Mouse (Mus musculus) urinary bladder, postnatal 0 days (tissue): ENCODE results near the gene Ifnar2. TPM values are rescaled to one million over a fixed set of nuclear protein-coding genes. Genes with fewer than 3 reads are reported as not detected.

Source experiments
- polyA plus RNA-seq: library from polyadenylated mRNA; unstranded; fragments of >200 nt; fragmentation: Nextera tagmentation; extraction: Ambion mirVana; gene quantifications from 2 replicates; pipeline ENCODE4 v1.2.1, GENCODE M21; 2015

The Ifnar2 gene
- polyA plus RNA-seq = 60.6 and 68.5 TPM in 2 replicates

GRCm38 (mm10) chr16:91372577-91373472 lies at the start of gene Ifnar2:
Gene Ifnar2 (plus strand): TSS chr16:91372783.

GRCm38 (mm10) chr16:91391421-91391820 lies 18.8 kb downstream of the Ifnar2 start, which contains the start of gene Gm21970:
Gene Gm21970 (plus strand): TSS chr16:91391721.

DNA sequence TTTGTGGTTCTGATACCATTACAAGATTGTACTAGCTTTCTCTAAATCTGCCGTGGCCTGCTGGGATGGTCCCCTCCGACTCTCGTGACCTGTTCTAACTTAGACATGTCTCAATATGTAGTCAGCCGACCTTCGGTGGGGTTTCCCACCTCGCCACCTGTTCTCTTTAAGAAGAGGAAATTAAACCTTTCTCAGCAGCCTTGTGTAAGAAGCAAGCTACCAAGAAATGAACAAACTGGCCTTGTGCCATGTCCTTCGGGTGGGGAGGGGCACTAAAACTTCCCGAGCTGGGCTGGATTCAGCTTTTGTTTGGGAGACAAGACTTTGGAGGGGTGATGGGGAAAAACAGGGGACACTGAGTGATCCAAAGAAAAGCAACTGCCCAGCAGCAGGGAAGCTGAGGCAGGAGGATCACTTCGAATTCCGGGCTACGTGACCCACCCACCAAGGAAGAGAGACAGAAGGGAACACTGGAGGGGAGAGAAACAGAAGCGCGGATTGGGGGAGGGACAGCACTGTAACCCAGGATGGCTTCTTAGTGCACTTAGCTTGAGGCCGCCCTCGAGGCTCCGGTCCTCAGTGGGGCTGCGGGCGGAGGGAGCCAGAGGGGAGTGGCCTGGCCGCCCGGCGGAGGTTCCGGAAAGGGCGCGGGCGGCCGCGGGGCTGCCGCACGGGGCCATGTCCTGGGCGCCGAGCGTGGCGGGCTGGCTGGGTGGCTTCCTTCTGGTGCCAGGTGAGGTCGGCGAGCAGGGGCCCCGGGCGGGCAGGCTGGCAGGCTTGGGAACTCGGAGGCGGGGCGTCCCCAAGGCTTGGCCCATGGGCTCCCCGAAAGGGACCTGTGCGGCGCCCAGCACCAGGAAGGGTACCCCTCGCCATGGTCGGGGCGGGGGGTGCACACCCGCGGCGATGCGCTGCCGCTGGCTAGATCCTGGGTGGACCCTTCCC lies 33.3 kb downstream of the Ifnar2 start, which contains the start of gene Il10rb:
Gene Il10rb (plus strand): TSS at position 525 of the 945 bp plus-strand sequence.

Other genes with a start within 250 kb of the Ifnar2 start
- not detected in 2 replicates for gene Olig2, start 147.3 kb upstream of the Ifnar2 start, polyA plus RNA-seq
- not detected in 2 replicates for gene Olig1, start 103.0 kb upstream of the Ifnar2 start, polyA plus RNA-seq
- not detected in 2 replicates for gene Gm21970, start 18.9 kb downstream of the Ifnar2 start, polyA plus RNA-seq
- 45.5 and 48.4 TPM in 2 replicates for gene Il10rb, start 33.4 kb downstream of the Ifnar2 start, polyA plus RNA-seq
- gene Ifnar1, start 112.5 kb downstream of the Ifnar2 start, polyA plus RNA-seq = 24.7 and 27.5 TPM in 2 replicates
- 47.8 and 50.0 TPM in 2 replicates for gene Ifngr2, start 174.3 kb downstream of the Ifnar2 start, polyA plus RNA-seq
- 58.6 and 69.2 TPM in 2 replicates for gene Tmem50b, start 225.0 kb downstream of the Ifnar2 start, polyA plus RNA-seq
- 0.81 and 1.3 TPM in 2 replicates for gene Dnajc28, start 246.2 kb downstream of the Ifnar2 start, polyA plus RNA-seq